28 mouse cellular contexts compared by ENCODE assay signal in genomic region chr5:149485447-149485846, GRCm38 (mm10). TPM values are rescaled to one million over a fixed set of nuclear protein-coding genes. Genes with fewer than 3 reads are reported as not detected.
DNase-seq lines count a peak whose midpoint lies in the region; ATAC-seq and TF ChIP-seq lines count a peak whose summit lies in the region.
"Had no signal": no experiment of that assay in that cellular context is flagged by ENCODE, and none has a peak within 500 bp of the region (broad histone marks: within the 10 kb centered on the region; RNA-seq: fewer than 3 reads in every experiment).

No protein-coding gene starts in this region.

- 0 out of 2 replicates have a peak overlapping the region, but pooled peaks have one; percentile 15 for H3K27ac ChIP-seq in forebrain, postnatal 0 days (ENCODE audit: low read depth, low read length)
- H3K27ac ChIP-seq in forebrain, embryonic 10.5 days, result no peak overlapping the region
- H3K27ac ChIP-seq in hindbrain, embryonic 13.5 days, result 0 out of 2 replicates have a peak overlapping the region, but pooled peaks have one; percentile 12
- no peak overlapping the region for H3K27ac ChIP-seq in hindbrain, embryonic 12.5 days
- H3K27ac ChIP-seq: embryonic facial prominence, embryonic 10.5 days; embryonic facial prominence, embryonic 12.5 days; forebrain, embryonic 12.5 days had no signal

- peaks cover 23% of the 10 kb centered on the region for H3K4me1 ChIP-seq in forebrain, postnatal 0 days (ENCODE audit: insufficient read depth)
- H3K4me1 ChIP-seq in forebrain, embryonic 10.5 days, result peaks cover 34% of the 10 kb centered on the region
- H3K4me1 ChIP-seq in hindbrain, embryonic 13.5 days (replicated peaks), result peaks cover 29% of the 10 kb centered on the region
- peaks cover 33% of the 10 kb centered on the region for H3K4me1 ChIP-seq in hindbrain, embryonic 12.5 days

- H3K4me3 ChIP-seq in forebrain, postnatal 0 days (ENCODE audit: low read depth, low read length), result no peak overlapping the region
- H3K4me3 ChIP-seq in forebrain, embryonic 10.5 days, result no peak overlapping the region
- no peak overlapping the region for H3K4me3 ChIP-seq in hindbrain, embryonic 13.5 days
- no peak overlapping the region for H3K4me3 ChIP-seq in hindbrain, embryonic 12.5 days
- H3K4me3 ChIP-seq: embryonic facial prominence, embryonic 10.5 days; embryonic facial prominence, embryonic 12.5 days; forebrain, embryonic 12.5 days had no signal

- WGBS in forebrain, postnatal 0 days, result 86% methylated on average over 6 of the region's 6 CpGs
- 91% methylated on average over 6 of the region's 6 CpGs for WGBS in forebrain, embryonic 10.5 days
- WGBS in hindbrain, embryonic 13.5 days, result 92% methylated on average over 6 of the region's 6 CpGs
- 94% methylated on average over 6 of the region's 6 CpGs for WGBS in hindbrain, embryonic 12.5 days

- no peaks in the 10 kb centered on the region for H3K36me3 ChIP-seq in forebrain, postnatal 0 days (ENCODE audit: insufficient read depth)
- no peaks in the 10 kb centered on the region for H3K36me3 ChIP-seq in forebrain, embryonic 10.5 days (replicated peaks)
- H3K36me3 ChIP-seq in hindbrain, embryonic 13.5 days, result no peaks in the 10 kb centered on the region
- H3K36me3 ChIP-seq in hindbrain, embryonic 12.5 days, result no peaks in the 10 kb centered on the region
- H3K36me3 ChIP-seq: embryonic facial prominence, embryonic 10.5 days; embryonic facial prominence, embryonic 12.5 days; forebrain, embryonic 12.5 days; G1E had no signal

- no peaks in the 10 kb centered on the region for H3K9me3 ChIP-seq in forebrain, postnatal 0 days (ENCODE audit: low read length)
- no peaks in the 10 kb centered on the region for H3K9me3 ChIP-seq in forebrain, embryonic 10.5 days
- no peaks in the 10 kb centered on the region for H3K9me3 ChIP-seq in hindbrain, embryonic 13.5 days
- H3K9me3 ChIP-seq in hindbrain, embryonic 12.5 days (replicated peaks), result no peaks in the 10 kb centered on the region
- H3K9me3 ChIP-seq: embryonic facial prominence, embryonic 10.5 days; embryonic facial prominence, embryonic 12.5 days; forebrain, embryonic 12.5 days had no signal

- H3K4me2 ChIP-seq in forebrain, postnatal 0 days (ENCODE audit: low read depth), result no peak overlapping the region
- no peak overlapping the region for H3K4me2 ChIP-seq in hindbrain, embryonic 13.5 days
- no peak overlapping the region for H3K4me2 ChIP-seq in hindbrain, embryonic 12.5 days (replicated peaks)
- H3K4me2 ChIP-seq: embryonic facial prominence, embryonic 12.5 days; forebrain, embryonic 12.5 days had no signal

- no peak for DNase-seq in forebrain, postnatal 0 days
- no peak for DNase-seq in forebrain, embryonic 10.5 days (ENCODE audit: extremely low spot score, low spot score)
- no peak for DNase-seq in left cerebral cortex, adult 18-20 months (ENCODE audit: low spot score in 2 of 2)
- no peak for DNase-seq in urinary bladder, postnatal 10 days (ENCODE audit: low spot score)
- DNase-seq: adrenal gland, adult 8-10 months; adrenal gland, postnatal 14 days; adrenal gland, postnatal 36 days; B cell, adult 2 months; cerebellum, adult 11-12 months; cerebellum, adult 2 months; cerebellum, adult 9-10 months; cerebellum, postnatal 10 days; cerebellum, postnatal 25 days had no signal

- TF ChIP-seq CTCF in forebrain, postnatal 0 days (IDR thresholded peaks at IDR 0.05; ENCODE audit: low read depth), result no peak

- no peak overlapping the region for H3K9ac ChIP-seq in forebrain, postnatal 0 days
- no peak overlapping the region for H3K9ac ChIP-seq in hindbrain, embryonic 13.5 days
- H3K9ac ChIP-seq in hindbrain, embryonic 12.5 days, result no peak overlapping the region
- H3K9ac ChIP-seq: embryonic facial prominence, embryonic 12.5 days; forebrain, embryonic 12.5 days had no signal

- no peaks in the 10 kb centered on the region for H3K27me3 ChIP-seq in forebrain, postnatal 0 days (ENCODE audit: insufficient read depth, low read length)
- no peaks in the 10 kb centered on the region for H3K27me3 ChIP-seq in forebrain, embryonic 10.5 days (ENCODE audit: poor library complexity, severe bottlenecking)
- no peaks in the 10 kb centered on the region for H3K27me3 ChIP-seq in hindbrain, embryonic 13.5 days
- H3K27me3 ChIP-seq in hindbrain, embryonic 12.5 days, result no peaks in the 10 kb centered on the region
- H3K27me3 ChIP-seq: CH12.LX; embryonic facial prominence, embryonic 12.5 days; forebrain, embryonic 12.5 days; Patski had no signal

- no peak for ATAC-seq in forebrain, postnatal 0 days
- ATAC-seq in hindbrain, embryonic 13.5 days (ENCODE audit: low FRiP score), result no peak
- ATAC-seq in hindbrain, embryonic 12.5 days (ENCODE audit: low FRiP score), result no peak
- 0 out of 2 replicates have a peak, but pooled peaks have one; percentile 17 for ATAC-seq in common myeloid progenitor, adult 5-6 weeks (replicated peaks; ENCODE audit: low read depth, poor library complexity, severe bottlenecking)
- ATAC-seq in megakaryocyte, adult 5-6 weeks (ENCODE audit: poor library complexity, severe bottlenecking), result peak; percentile 60
- ATAC-seq: activated CD4-positive, CD25-positive, alpha-beta regulatory T cell, adult 4 months; CD4-positive, CD25-positive, alpha-beta regulatory T cell, adult 4 months; forebrain, embryonic 14.5 days; forebrain, embryonic 16.5 days; Patski had no signal

RNA-seq across cellular contexts. Expression of gene Wdr95, which starts 43.0 kb away (rescaled TPM):
- total RNA-seq in forebrain, postnatal 0 days (2014; rRNA removed), result 0.15 and 0.38 TPM in 2 replicates
- 0.45 and 0.84 TPM in 2 replicates for polyA plus RNA-seq in forebrain, postnatal 0 days (2015; fragmentation: Nextera tagmentation; extraction: Ambion mirVana)
- not detected in 2 replicates for polyA plus RNA-seq in forebrain, embryonic 10.5 days (2016; fragmentation: Nextera tagmentation; extraction: Ambion mirVana)
- polyA plus RNA-seq in hindbrain, embryonic 13.5 days (2015; fragmentation: Nextera tagmentation; extraction: Ambion mirVana), result 0.10 and 0.84 TPM in 2 replicates
- polyA plus RNA-seq in hindbrain, embryonic 12.5 days (2016; fragmentation: Nextera tagmentation; extraction: Ambion mirVana), result not detected in 2 replicates
- not detected in 2 replicates for total RNA-seq in common myeloid progenitor, adult 5-6 weeks (2017)
- total RNA-seq in megakaryocyte, adult 5-6 weeks (2015), result 0.40 and 1.2 TPM in 2 replicates
- total RNA-seq in megakaryocyte, adult 5-6 weeks (2017), result 0.15 and 0.65 TPM in 2 replicates
- total RNA-seq in left cerebral cortex, adult 18-20 months (2021), result under 1 TPM; 0.14 to 0.35 TPM
- total RNA-seq: adrenal gland, adult 18-20 months; adrenal gland, postnatal 14 days; adrenal gland, postnatal 36 days; CH12.LX; G1E had no signal
- polyA plus RNA-seq: activated CD4-positive, CD25-positive, alpha-beta regulatory T cell, adult 4 months; CD4-positive, CD25-positive, alpha-beta regulatory T cell, adult 4 months; embryonic facial prominence, embryonic 10.5 days; G1E had no signal

RNA-seq across cellular contexts. Expression of gene Tex26, which starts 46.0 kb away (rescaled TPM):
- 0.14 and 2.8 TPM in 2 replicates for total RNA-seq in forebrain, postnatal 0 days (2014; rRNA removed)
- 1.5 and 1.8 TPM in 2 replicates for polyA plus RNA-seq in forebrain, postnatal 0 days (2015; fragmentation: Nextera tagmentation; extraction: Ambion mirVana)
- polyA plus RNA-seq in forebrain, embryonic 10.5 days (2016; fragmentation: Nextera tagmentation; extraction: Ambion mirVana), result 1.5 and 2.2 TPM in 2 replicates
- polyA plus RNA-seq in hindbrain, embryonic 13.5 days (2015; fragmentation: Nextera tagmentation; extraction: Ambion mirVana), result 0.93 and 1.5 TPM in 2 replicates
- polyA plus RNA-seq in hindbrain, embryonic 12.5 days (2016; fragmentation: Nextera tagmentation; extraction: Ambion mirVana), result 1.1 and 1.2 TPM in 2 replicates
- 2.1 TPM in 1 of 2 replicates, not detected in the other for total RNA-seq in common myeloid progenitor, adult 5-6 weeks (2017)
- total RNA-seq in megakaryocyte, adult 5-6 weeks (2015), result not detected in 2 replicates
- total RNA-seq in megakaryocyte, adult 5-6 weeks (2017), result not detected in 2 replicates
- under 1 TPM in 1 of 2 experiments, not detected in 1; 0.54 TPM for total RNA-seq in left cerebral cortex, adult 18-20 months (2021)
- total RNA-seq: adrenal gland, adult 18-20 months; adrenal gland, adult 8-10 months; adrenal gland, postnatal 14 days; adrenal gland, postnatal 36 days; CH12.LX had no signal
- polyA plus RNA-seq: activated CD4-positive, CD25-positive, alpha-beta regulatory T cell, adult 4 months; CD4-positive, CD25-positive, alpha-beta regulatory T cell, adult 4 months; G1E had no signal

Comparison
In these comparisons a context has a peak if more than half of its experiments do, and no peak if none do; other contexts are left out.
1. H3K27ac ChIP-seq: peak in forebrain, postnatal 0 days (single experiment) and hindbrain, embryonic 13.5 days (single experiment); none in forebrain, embryonic 10.5 days (single experiment) and hindbrain, embryonic 12.5 days (single experiment).
2. ATAC-seq: peak in common myeloid progenitor, adult 5-6 weeks (single experiment) and megakaryocyte, adult 5-6 weeks (single experiment); none in forebrain, postnatal 0 days (single experiment), hindbrain, embryonic 13.5 days (single experiment) and hindbrain, embryonic 12.5 days (single experiment).